Mouse (Mus musculus) testis, adult 2 months (tissue): ENCODE measurements around the gene Tmem63c. TPM values are rescaled to one million over a fixed set of nuclear protein-coding genes. Genes with fewer than 3 reads are reported as not detected.
A peak's percentile ranks its signal among the peaks of the same experiment; 100 is the strongest.

Experiments
- H3K27ac ChIP-seq: fragments of 200-500 bp; 2 replicates; pipeline ENCODE4 v1.5.1; 2012; ENCODE audit warnings: low read depth, low read length; ENCODE audit not compliant: control insufficient read depth, insufficient read depth
- H3K27me3 ChIP-seq: fragments of 200-500 bp; 2 replicates; pipeline ENCODE4 v1.6.1; 2012; ENCODE audit warnings: mild to moderate bottlenecking, low read length, moderate library complexity; ENCODE audit not compliant: control insufficient read depth, insufficient read depth
- H3K36me3 ChIP-seq: fragments of 200-500 bp; 2 replicates; pipeline ENCODE4 v1.6.1; 2012; ENCODE audit warnings: mild to moderate bottlenecking, low read length; ENCODE audit not compliant: control insufficient read depth, insufficient read depth
- H3K4me1 ChIP-seq: fragments of 200-500 bp; 2 replicates; pipeline ENCODE4 v1.6.1; 2012; ENCODE audit warnings: low read length; ENCODE audit not compliant: control insufficient read depth, insufficient read depth
- H3K4me3 ChIP-seq: fragments of 200-500 bp; 2 replicates; pipeline ENCODE4 v1.5.1; 2012; ENCODE audit warnings: low read depth, mild to moderate bottlenecking, low read length, moderate library complexity, mixed read lengths; ENCODE audit not compliant: control insufficient read depth
- CTCF ChIP-seq: fragments of 200-500 bp; IDR thresholded peaks from 2 replicates; pipeline ENCODE4 v1.5.1; 2012; ENCODE audit warnings: low read depth, mild to moderate bottlenecking, inconsistent platforms, low read length, moderate library complexity; ENCODE audit not compliant: control insufficient read depth, insufficient read depth, insufficient replicate concordance
- POLR2A ChIP-seq: fragments of 200-500 bp; IDR thresholded peaks from 2 replicates; pipeline ENCODE4 v1.6.1; 2012; ENCODE audit warnings: low read depth, mild to moderate bottlenecking, inconsistent platforms, low read length, moderate library complexity; ENCODE audit not compliant: control insufficient read depth
- polyA plus RNA-seq: library from polyadenylated mRNA; depleted of rRNA; stranded (reverse); fragments of >200 nt; gene quantifications from 2 replicates; pipeline ENCODE4 v1.2.3, GENCODE M21; 2012

Gene Tmem63c
- polyA plus RNA-seq, 1 experiment = 32.3 TPM

DNA sequence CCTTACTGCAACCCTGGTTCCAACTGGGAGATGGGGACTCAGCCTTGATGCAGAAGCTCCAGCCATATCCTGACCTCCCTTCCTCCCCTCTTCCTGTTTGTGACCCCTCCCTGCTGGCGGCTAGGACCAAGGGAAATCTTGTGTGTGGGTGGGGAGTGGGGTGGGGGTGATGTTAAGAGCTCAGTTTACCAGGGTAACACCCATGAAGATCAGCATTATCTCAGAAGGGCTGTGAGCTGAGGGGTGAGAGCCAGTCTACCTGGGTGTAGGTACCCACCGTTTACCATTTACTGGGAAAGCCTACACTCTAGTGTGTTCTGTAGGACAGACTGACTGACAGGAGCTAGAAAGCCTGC, 30.4 kb upstream of the Tmem63c start:
- TF ChIP-seq CTCF (no peak), POLR2A (no peak)
- no peaks in the 10 kb centered on the region; the same call in 1 of the 2 replicates for H3K27me3 ChIP-seq
- no peak overlapping the region for H3K27ac ChIP-seq
- H3K36me3 ChIP-seq = no peaks in the 10 kb centered on the region
- peaks cover 3% of the 10 kb centered on the region; the same call in 1 of the 2 replicates for H3K4me1 ChIP-seq
- H3K4me3 ChIP-seq = no peak overlapping the region

DNA sequence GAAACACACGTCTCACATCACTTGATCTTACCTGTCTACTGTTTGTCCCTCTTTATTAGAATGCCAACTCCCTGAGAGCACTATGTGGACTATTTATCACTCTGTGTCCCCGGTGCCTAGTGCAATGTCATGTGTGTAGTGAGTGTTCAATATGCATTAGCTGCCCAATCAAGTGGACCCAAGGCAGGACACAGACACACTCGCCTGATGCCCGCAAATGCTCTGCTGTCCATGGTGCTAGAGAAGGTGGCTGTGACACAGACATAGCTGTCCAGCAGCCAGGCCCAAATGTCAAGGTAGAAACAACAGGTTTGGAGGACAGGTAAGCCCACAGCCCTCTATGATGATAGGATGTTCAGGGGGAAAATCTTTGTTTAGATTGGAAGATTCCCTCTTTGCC, 27.0 kb upstream of the Tmem63c start:
- no peak for TF ChIP-seq CTCF
- TF ChIP-seq POLR2A = no peak
- H3K27ac ChIP-seq = no peak overlapping the region
- H3K36me3 ChIP-seq = no peaks in the 10 kb centered on the region
- no peaks in the 10 kb centered on the region; the same call in 1 of the 2 replicates for H3K27me3 ChIP-seq
- H3K4me1 ChIP-seq = peaks cover 3% of the 10 kb centered on the region; the same call in 1 of the 2 replicates
- no peak overlapping the region for H3K4me3 ChIP-seq

DNA sequence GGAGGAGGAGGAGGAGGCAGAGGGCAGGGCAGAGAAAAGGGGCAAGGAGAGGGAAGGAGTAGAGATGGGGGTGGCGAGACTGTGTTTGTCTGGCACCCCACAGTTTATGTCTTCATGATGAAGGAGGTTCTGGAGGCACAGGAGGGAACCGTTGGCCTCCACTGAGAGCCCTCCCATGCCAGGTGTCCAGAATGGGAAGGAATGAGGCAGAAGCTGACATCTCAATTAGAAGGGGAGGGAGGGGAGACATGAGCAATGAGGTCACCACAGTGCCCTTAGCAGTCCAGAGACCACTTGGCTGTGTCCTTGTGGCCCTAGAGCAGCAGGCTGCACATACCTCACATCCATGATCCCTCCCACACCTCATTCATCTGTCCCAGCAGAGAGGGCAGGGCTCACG, 26.4 kb upstream of the Tmem63c start:
- Histone ChIP-seq H3K4me1 (peaks cover 3% of the 10 kb centered on the region; the same call in 1 of the 2 replicates), H3K27ac (no peak overlapping the region)

DNA sequence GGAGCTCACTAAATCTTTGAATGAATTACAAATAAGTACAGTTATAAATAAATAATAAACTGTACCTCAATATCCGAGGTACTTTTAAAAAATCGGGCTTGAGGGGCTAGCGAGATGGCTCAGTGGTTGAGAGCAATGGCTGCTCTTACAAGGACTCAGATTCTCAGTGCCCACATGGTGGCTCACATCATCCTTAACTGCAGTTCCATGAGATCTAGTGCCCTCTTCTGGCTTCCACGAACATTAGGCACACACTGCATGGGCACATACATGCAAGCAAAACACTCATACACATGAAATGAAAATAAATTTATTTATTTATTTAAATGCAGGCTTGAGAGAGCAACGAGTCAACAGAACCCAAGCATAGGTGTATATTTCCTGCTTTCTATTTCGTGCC, 25.2 kb upstream of the Tmem63c start:
- Histone ChIP-seq H3K36me3 (no peaks in the 10 kb centered on the region), H3K4me1 (no peaks in the 10 kb centered on the region), H3K4me3 (no peak overlapping the region), H3K27ac (no peak overlapping the region), H3K27me3 (no peaks in the 10 kb centered on the region)
- TF ChIP-seq CTCF (no peak), POLR2A (no peak)

More for the DNA sequence above, 26.4 kb upstream of the Tmem63c start:
- Histone ChIP-seq H3K27me3 (no peaks in the 10 kb centered on the region; the same call in 1 of the 2 replicates), H3K36me3 (no peaks in the 10 kb centered on the region), H3K4me3 (no peak overlapping the region)
- TF ChIP-seq POLR2A = no peak
- no peak for TF ChIP-seq CTCF

DNA sequence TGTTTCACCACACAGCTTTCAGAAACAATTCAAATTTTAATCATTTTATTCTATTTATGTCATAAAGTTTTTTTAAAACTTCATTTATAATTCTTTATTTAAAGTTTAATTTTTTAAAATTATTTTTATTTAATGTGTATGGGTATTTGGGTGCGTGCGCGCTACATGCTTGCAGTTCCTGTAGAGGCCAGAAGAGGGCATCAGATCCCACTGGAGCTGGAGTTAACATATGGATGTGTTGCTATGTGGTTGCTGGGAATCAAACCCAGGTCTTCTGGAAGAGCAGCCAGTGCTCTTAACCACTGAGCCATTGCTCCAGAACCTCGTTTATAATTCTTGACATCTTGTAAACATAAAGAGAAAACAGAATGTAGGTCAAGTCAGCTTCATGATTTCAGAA, 22.4 kb upstream of the Tmem63c start:
- TF ChIP-seq POLR2A (no peak), CTCF (peak; percentile 49; the same call in 1 of the 2 replicates)
- H3K36me3 ChIP-seq = no peaks in the 10 kb centered on the region
- no peak overlapping the region for H3K27ac ChIP-seq
- no peaks in the 10 kb centered on the region for H3K27me3 ChIP-seq
- no peaks in the 10 kb centered on the region for H3K4me1 ChIP-seq
- H3K4me3 ChIP-seq = no peak overlapping the region

DNA sequence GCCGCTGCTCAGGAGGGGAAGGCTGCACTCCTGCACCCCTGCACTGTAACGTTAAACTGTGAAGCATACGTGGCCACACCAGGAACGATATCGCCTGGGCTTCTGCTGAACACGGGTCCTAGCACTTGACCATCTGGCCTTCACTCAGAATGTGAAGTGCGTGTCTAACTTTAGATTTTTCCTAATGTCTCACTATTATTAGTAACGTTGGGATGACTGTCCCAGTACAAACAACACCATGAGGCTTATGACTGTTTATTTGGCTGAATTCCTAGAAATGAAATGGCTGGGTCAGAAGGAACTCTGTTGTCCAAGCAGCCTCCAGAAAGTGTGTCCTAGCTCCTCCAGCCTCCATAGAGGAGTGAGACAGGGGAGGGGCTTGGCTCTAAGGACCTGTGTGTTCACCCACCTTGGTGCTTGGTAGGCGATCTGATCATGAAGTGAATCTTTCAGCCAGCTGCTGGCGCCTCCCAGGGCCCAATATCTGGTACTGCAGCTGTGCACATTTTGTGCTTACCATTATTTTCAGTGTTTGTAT, 21.8 kb upstream of the Tmem63c start:
- no peaks in the 10 kb centered on the region for H3K4me1 ChIP-seq
- H3K36me3 ChIP-seq = no peaks in the 10 kb centered on the region
- no peak overlapping the region for H3K4me3 ChIP-seq
- TF ChIP-seq POLR2A = no peak
- TF ChIP-seq CTCF = peak; percentile 40; the same call in 1 of the 2 replicates
- no peaks in the 10 kb centered on the region for H3K27me3 ChIP-seq
- no peak overlapping the region for H3K27ac ChIP-seq

DNA sequence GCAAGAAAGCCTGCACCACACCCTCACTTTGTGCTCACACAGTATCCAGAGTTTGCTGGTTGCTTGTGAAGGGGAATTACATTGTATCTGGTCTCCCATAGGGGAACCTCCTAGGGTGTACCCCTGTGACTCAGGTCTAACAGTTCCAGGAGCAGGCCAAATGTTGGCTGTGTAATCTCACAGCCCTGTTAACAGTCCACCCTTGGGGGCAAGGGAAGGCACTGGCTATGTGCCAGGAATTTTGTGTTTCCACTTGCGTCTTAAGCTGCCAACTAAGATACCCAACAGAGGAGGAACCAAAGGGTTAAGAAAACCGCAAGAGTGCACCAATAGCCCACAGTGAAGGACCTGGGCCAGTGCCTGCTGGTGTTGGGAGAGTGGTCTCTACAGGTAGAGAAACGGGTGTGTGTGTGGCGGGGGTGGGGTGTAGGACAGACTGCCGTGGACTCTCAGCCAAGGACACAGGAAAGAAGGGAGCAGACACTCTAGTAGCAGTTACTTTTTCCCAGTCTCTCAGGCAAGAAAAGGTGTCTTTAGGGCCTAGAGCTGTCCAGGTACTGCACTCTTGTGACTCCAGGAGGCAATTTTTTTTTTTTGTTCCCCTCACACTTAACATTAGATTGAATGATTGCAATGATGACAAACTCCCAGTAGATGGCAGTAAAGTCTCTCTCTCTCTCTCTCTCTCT, 20.8 kb upstream of the Tmem63c start:
- Histone ChIP-seq H3K4me3 (no peak overlapping the region), H3K36me3 (no peaks in the 10 kb centered on the region), H3K4me1 (no peaks in the 10 kb centered on the region), H3K27ac (no peak overlapping the region), H3K27me3 (no peaks in the 10 kb centered on the region)
- no peak for TF ChIP-seq CTCF

DNA sequence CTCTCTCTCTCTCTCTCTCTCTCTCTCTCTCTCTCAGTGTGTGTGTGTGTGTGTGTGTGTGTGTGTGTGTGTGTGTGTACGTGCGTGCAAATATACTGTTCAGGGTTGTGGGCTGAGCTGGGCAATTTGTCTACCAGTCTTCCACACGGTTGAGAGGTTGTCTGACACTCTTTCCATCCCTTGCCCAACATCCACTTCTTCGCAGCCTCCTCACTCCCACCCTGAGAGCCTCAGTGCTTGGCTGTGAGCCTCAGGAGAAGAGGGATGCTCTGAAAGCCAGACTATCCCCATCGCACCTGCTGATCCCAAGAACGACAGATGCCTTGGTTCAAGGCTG, 20.3 kb upstream of the Tmem63c start:
- no peaks in the 10 kb centered on the region for H3K36me3 ChIP-seq
- H3K4me1 ChIP-seq = no peaks in the 10 kb centered on the region
- no peak overlapping the region for H3K4me3 ChIP-seq

More for the DNA sequence above, 20.3 kb upstream of the Tmem63c start:
- Histone ChIP-seq H3K27ac (no peak overlapping the region), H3K27me3 (no peaks in the 10 kb centered on the region)
- no peak for TF ChIP-seq CTCF
- TF ChIP-seq POLR2A = no peak
